Mouse (Mus musculus) heart, embryonic 16.5 days (tissue): ENCODE measurements around the gene Fbxo44. TPM values are rescaled to one million over a fixed set of nuclear protein-coding genes. Genes with fewer than 3 reads are reported as not detected.
"Not testable (repeated sequence)": the region's sequence is repeated elsewhere in the genome, so short reads cannot be mapped to it uniquely, and the experiment has no call there.

Source experiments
- ATAC-seq: fragments of 200-750 bp; cut with Nextera tagmentation; replicated peaks from 2 replicates; pipeline ENCODE4 v1.8.0; 2017; ENCODE audit warnings: moderate number of reproducible peaks; ENCODE audit not compliant: insufficient read depth, low FRiP score; ENCODE audit errors: extremely low read depth
- H3K27ac ChIP-seq: fragments of 300-500 bp; sonication (generic); 2 replicates; pipeline ENCODE4 v1.5.1; 2014; ENCODE audit warnings: mild to moderate bottlenecking, low read length, control low read depth, moderate library complexity
- H3K27me3 ChIP-seq: fragments of 300-500 bp; sonication (generic); 2 replicates; pipeline ENCODE4 v1.6.1; 2014; ENCODE audit warnings: low read length, mixed read lengths; ENCODE audit not compliant: control insufficient read depth, insufficient read depth
- H3K36me3 ChIP-seq: fragments of 300-500 bp; sonication (generic); 2 replicates; pipeline ENCODE4 v1.6.1; 2014; ENCODE audit not compliant: control insufficient read depth, insufficient read depth
- H3K4me1 ChIP-seq: fragments of 300-500 bp; sonication (generic); 2 replicates; pipeline ENCODE4 v1.6.1; 2014; ENCODE audit warnings: low read length, mixed read lengths; ENCODE audit not compliant: control insufficient read depth, insufficient read depth
- H3K4me2 ChIP-seq: fragments of 300-500 bp; sonication (generic); 2 replicates; pipeline ENCODE4 v1.6.1; 2014; ENCODE audit warnings: low read depth, mild to moderate bottlenecking, control low read depth, low read length
- H3K4me3 ChIP-seq: fragments of 300-500 bp; sonication (generic); 2 replicates; pipeline ENCODE4 v1.5.1; 2014; ENCODE audit warnings: mild to moderate bottlenecking, control low read depth, low read length
- H3K9ac ChIP-seq: fragments of 300-500 bp; sonication (generic); 2 replicates; pipeline ENCODE4 v1.6.1; 2014; ENCODE audit warnings: low read length, control low read depth
- H3K9me3 ChIP-seq: fragments of 300-500 bp; sonication (generic); replicated peaks from 2 replicates; pipeline ENCODE4 v1.6.1; 2016; ENCODE audit warnings: low read length; ENCODE audit not compliant: control insufficient read depth
- WGBS: fragments of 180-500 bp; shearing (Covaris S2); extraction: QIAGEN DNeasy Blood & Tissue Kit; methylation state at CpG from one replicate; pipeline ENCODE4 v1.1.7; 2014; 5-methylcytosine and 5-hydroxymethylcytosine counted together
- polyA plus RNA-seq: library from polyadenylated mRNA; unstranded; fragments of >200 nt; fragmentation: Nextera tagmentation; extraction: Ambion mirVana; gene quantifications from 2 replicates; pipeline ENCODE4 v1.2.1, GENCODE M21; 2015

Gene Fbxo44
- polyA plus RNA-seq, 1 experiment from 2014 or later: 32.4 TPM

DNA sequence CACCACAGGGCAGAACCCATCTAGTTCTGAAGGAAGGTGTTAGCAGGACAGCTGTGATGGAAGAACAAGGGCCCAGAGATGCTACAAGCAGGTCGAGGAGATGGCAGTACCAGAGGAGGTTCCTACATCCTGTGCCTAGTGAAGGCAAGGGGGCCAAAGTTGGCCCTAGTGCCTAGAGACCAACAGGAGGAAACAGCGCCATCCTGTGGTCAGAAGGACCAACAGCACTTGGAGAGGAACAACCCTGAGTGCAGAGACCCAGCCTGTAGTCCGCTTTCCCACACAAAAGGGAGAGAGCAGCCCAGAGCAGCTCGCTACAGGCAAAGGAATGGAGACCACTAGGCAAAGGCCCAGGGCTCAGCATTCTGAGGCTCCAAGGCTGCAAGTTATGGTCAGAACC is 25.5 kb upstream of the Fbxo44 start:
- H3K4me1 ChIP-seq: no peaks in the 10 kb centered on the region
- no peak overlapping the region for H3K4me3 ChIP-seq
- no peak overlapping the region for H3K27ac ChIP-seq
- no peak for ATAC-seq
- H3K9me3 ChIP-seq: 0 out of 2 replicates have a peak, but pooled peaks cover 2% of the 10 kb centered on the region
- H3K27me3 ChIP-seq: no peaks in the 10 kb centered on the region
- no peak overlapping the region for H3K4me2 ChIP-seq
- no peaks in the 10 kb centered on the region for H3K36me3 ChIP-seq
- 64% methylated on average over 4 of the region's 4 CpGs for WGBS
- no peak overlapping the region for H3K9ac ChIP-seq

DNA sequence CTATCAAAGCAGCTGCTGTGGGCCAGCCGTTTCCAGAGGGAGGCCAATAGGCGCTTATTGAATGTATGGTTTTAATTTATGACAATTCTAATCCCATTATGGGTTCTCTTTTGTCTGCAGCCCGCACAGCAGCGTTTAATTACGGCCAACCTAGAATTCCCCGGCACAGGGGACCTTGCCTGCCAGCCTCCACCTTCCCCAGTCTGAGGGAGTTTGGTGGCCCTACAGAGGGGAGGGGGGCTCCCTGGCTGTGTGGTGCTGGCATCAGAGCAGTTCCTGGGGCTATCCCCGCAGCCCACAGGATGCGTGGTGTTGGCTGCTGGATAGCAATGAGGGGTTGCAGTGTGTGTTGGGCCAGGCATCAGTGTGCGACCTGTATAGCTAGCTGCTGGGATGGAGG is 24.3 kb upstream of the Fbxo44 start:
- H3K36me3 ChIP-seq: no peaks in the 10 kb centered on the region
- no peak overlapping the region for H3K9ac ChIP-seq
- WGBS: 69% methylated on average over 9 of the region's 9 CpGs
- no peak overlapping the region for H3K4me3 ChIP-seq
- no peak overlapping the region for H3K27ac ChIP-seq
- H3K27me3 ChIP-seq: no peaks in the 10 kb centered on the region
- no peaks in the 10 kb centered on the region for H3K4me1 ChIP-seq
- 0 out of 2 replicates have a peak, but pooled peaks cover 2% of the 10 kb centered on the region for H3K9me3 ChIP-seq
- ATAC-seq: no peak
- H3K4me2 ChIP-seq: no peak overlapping the region

DNA sequence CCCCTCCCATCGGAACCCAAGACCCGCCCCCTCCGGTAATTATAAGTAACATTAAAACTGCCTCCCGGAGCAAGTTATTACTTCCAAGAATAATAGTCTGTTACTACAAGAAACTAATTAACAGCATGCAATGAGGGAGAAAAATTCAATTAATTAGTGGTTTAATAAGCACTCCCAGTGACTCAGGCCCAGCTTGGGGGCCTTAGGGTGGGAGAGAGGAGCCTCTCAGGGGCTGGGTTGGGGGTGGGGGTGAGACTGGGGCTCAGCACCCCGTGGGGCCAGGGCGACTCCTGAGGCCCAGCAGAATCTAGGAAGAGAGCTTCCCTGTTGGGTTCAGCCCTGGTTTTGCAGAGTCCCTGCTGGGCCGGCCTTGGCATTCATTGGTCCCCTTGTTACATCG is 22.1 kb upstream of the Fbxo44 start:
- H3K4me2 ChIP-seq: no peak overlapping the region
- peaks cover 10% of the 10 kb centered on the region for H3K27me3 ChIP-seq
- H3K4me1 ChIP-seq: no peaks in the 10 kb centered on the region
- no peak overlapping the region for H3K9ac ChIP-seq
- H3K9me3 ChIP-seq: 0 out of 2 replicates have a peak, but pooled peaks cover 2% of the 10 kb centered on the region
- no peak for ATAC-seq
- 30% methylated on average over 8 of the region's 8 CpGs for WGBS
- H3K27ac ChIP-seq: no peak overlapping the region
- H3K4me3 ChIP-seq: no peak overlapping the region
- H3K36me3 ChIP-seq: no peaks in the 10 kb centered on the region

DNA sequence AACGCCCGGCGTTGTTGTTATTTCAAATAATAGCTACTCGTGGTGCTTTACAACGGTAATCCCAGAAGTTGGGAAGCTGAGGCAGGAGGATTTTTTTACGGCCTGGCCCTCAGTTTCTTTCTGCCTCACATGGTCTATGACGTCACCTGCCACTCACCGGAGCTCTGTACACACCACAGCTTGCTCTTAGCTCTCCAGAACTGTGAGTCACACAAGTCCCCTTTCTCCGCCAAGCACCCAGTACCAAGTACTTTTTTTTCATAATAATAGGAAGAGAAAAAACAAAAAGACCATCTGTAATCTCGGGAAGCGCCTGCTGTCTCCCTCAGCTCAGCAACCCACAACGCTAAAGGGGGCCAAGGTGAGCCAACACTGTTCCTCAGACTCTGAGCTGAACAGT is 21.2 kb upstream of the Fbxo44 start:
- H3K27ac ChIP-seq: no peak overlapping the region
- no peak for ATAC-seq
- no peaks in the 10 kb centered on the region for H3K9me3 ChIP-seq
- 76% methylated on average over 12 of the region's 12 CpGs for WGBS
- H3K9ac ChIP-seq: no peak overlapping the region
- H3K27me3 ChIP-seq: peaks cover 14% of the 10 kb centered on the region
- H3K4me2 ChIP-seq: no peak overlapping the region
- no peaks in the 10 kb centered on the region for H3K4me1 ChIP-seq
- H3K36me3 ChIP-seq: no peaks in the 10 kb centered on the region
- H3K4me3 ChIP-seq: no peak overlapping the region

DNA sequence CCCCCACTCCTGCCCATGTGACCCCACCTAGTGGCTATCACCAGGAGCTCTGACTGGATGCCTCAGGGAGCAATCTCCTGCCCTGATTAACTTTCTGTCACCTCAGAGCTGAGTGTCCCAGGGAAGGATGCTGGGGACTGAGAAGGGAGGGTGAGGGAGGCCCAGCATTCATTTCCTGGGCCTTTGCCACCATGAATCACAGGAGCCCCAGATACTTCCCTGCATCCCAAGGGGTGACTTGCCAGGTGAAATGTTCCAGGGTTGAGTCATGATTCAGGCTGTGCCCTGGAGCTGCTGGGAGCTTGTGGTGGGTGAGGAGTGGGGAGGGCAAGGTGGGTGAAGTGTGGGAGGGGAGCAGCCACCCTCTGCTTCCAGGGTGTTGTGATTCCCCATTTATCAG is 17.4 kb upstream of the Fbxo44 start:
- no peak for ATAC-seq

DNA sequence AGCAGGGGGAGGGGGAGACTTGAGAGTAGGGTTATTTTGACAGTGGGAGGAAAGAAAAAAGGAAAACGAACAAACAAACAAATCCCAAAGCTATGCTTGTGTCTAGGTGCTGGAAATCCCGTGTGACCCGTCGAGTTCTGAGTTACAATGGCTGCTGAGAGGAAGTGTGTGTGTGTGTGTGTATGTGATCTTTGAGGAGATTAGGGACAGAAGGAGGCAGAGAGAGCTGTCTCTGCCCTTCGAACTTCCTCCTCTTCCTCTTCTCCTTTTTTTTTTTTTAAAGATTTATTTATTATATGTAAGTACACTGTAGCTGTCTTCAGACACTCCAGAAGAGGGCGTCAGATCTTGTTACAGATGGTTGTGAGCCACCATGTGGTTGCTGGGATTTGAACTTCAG is 16.3 kb upstream of the Fbxo44 start:
- H3K27ac ChIP-seq, H3K4me1 ChIP-seq, H3K36me3 ChIP-seq, H3K9me3 ChIP-seq, H3K9ac ChIP-seq, H3K4me2 ChIP-seq, ATAC-seq, H3K4me3 ChIP-seq: not testable (repeated sequence)
- peaks cover 60% of the 10 kb centered on the region for H3K27me3 ChIP-seq
- 49% methylated on average over 5 of the region's 6 CpGs for WGBS

More for the DNA sequence above, 17.4 kb upstream of the Fbxo44 start:
- H3K4me3 ChIP-seq: no peak overlapping the region
- no peak overlapping the region for H3K27ac ChIP-seq
- H3K27me3 ChIP-seq: peaks cover 49% of the 10 kb centered on the region
- peaks cover 5% of the 10 kb centered on the region for H3K9me3 ChIP-seq
- no peak overlapping the region for H3K9ac ChIP-seq
- H3K36me3 ChIP-seq: no peaks in the 10 kb centered on the region
- no peak overlapping the region for H3K4me2 ChIP-seq
- no peaks in the 10 kb centered on the region for H3K4me1 ChIP-seq

DNA sequence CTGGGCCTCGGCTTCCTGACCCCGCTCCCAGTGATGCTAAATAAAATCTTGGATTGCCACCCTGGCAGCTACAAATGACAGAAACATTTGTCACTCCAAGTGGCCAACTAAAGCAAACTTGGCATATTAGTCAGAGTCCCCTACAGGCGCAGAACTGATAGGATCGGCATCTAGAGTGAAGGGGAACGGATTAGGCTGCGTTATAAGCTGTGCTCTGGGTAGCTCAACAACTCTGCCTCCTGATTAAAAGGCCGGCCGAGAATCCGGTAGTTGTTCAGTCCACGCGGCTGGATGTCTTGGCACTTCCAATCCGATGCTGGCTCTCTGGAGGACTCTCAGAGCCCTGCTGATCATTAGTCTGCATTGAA is 14.2 kb upstream of the Fbxo44 start:
- no peak for ATAC-seq
- Histone ChIP-seq H3K4me2 (no peak overlapping the region), H3K27me3 (peaks cover 73% of the 10 kb centered on the region), H3K36me3 (no peaks in the 10 kb centered on the region), H3K9ac (no peak overlapping the region), H3K9me3 (peaks cover 5% of the 10 kb centered on the region), H3K4me3 (no peak overlapping the region), H3K4me1 (no peaks in the 10 kb centered on the region), H3K27ac (no peak overlapping the region)
- WGBS: 10% methylated on average over 12 of the region's 12 CpGs

DNA sequence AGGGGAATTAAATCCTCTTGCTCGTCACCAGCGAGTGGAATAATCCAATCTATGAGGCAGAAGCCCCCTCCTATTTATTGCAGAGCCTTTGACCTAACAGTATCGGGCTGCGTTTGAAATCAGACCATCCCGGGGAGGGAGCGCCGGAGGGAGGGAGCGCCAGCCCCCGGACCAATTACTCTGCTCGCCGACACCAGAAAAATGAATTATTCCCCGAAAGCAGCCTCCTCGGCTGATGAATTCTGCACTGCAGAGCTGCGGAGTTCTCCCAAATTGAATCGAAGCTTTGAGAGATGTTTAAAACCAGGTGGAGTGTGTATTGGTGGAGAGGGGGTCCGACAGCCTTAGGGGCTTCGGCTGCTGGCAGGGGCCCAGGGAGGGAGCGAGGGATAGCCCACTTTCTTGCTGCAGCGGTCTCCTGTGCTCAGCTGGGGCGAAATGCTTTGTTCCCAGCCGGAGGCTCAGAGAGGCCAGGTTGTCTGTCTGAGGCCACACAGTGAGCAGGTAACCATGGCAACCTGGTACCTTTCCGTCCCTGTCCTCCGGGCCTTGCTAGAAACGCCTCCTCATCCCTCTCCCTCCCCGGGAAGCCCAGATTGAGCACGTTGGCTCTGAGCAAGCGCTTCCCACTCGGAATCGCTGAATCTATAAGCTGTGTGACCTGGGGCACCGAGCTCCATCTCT is 13.7 kb upstream of the Fbxo44 start:
- Histone ChIP-seq H3K9ac (no peak overlapping the region), H3K4me3 (no peak overlapping the region), H3K9me3 (peaks cover 5% of the 10 kb centered on the region), H3K27me3 (peaks cover 74% of the 10 kb centered on the region), H3K4me2 (no peak overlapping the region), H3K4me1 (no peaks in the 10 kb centered on the region), H3K36me3 (no peaks in the 10 kb centered on the region), H3K27ac (no peak overlapping the region)
- no peak for ATAC-seq
- 2% methylated on average over 30 of the region's 30 CpGs for WGBS

DNA sequence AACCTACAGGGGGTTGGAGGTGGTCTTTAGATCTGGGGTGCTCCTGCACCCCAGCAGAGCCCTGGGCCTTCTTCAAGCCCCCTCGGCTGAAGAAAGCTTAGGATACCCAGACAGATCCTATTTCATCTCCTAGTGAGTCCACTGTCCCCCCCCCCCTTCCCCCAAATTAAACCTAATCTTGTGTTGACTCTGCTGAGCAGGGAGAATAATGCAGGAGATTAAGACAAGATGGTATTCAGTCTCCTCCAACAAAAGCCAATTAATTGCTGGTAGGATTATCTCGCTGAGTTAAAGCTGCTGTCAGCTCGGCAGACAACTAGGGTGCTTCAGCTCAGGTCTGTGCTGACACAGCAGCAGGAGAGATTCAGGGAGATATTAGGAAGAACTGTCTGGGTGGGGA is 11.0 kb upstream of the Fbxo44 start:
- Histone ChIP-seq H3K4me1 (no peaks in the 10 kb centered on the region), H3K36me3 (no peaks in the 10 kb centered on the region), H3K27me3 (peaks cover 77% of the 10 kb centered on the region), H3K9me3 (peaks cover 5% of the 10 kb centered on the region), H3K4me2 (no peak overlapping the region), H3K9ac (no peak overlapping the region), H3K27ac (no peak overlapping the region), H3K4me3 (no peak overlapping the region)
- WGBS: 35% methylated on average over 3 of the region's 3 CpGs
- ATAC-seq: no peak
